Mouse (Mus musculus) liver, postnatal 0 days (tissue): ENCODE results near the gene Itga8. TPM values are rescaled to one million over a fixed set of nuclear protein-coding genes. Genes with fewer than 3 reads are reported as not detected.

ENCODE experiments used
- ATAC-seq: fragments of 200-750 bp; cut with Nextera tagmentation; 2 replicates; pipeline ENCODE4 v1.8.0; 2017; ENCODE audit warnings: mild to moderate bottlenecking, moderate library complexity
- DNase-seq: peaks from one replicate; pipeline ENCODE4 v3.0.0-alpha.2; 2016
- H3K27ac ChIP-seq: fragments of 300-500 bp; sonication (generic); 2 replicates; pipeline ENCODE4 v1.5.1; 2014; ENCODE audit warnings: antibody characterized with exemption, moderate library complexity, mild to moderate bottlenecking, low read depth
- H3K27me3 ChIP-seq: fragments of 300-500 bp; sonication (generic); 2 replicates; pipeline ENCODE4 v1.6.1; 2014; ENCODE audit warnings: low read length, control low read depth, mixed read lengths; ENCODE audit not compliant: insufficient read depth
- H3K36me3 ChIP-seq: fragments of 300-500 bp; sonication (generic); replicated peaks from 2 replicates; pipeline ENCODE4 v1.6.1; 2014; ENCODE audit warnings: mild to moderate bottlenecking, control low read depth, low read length, moderate library complexity, mixed read lengths; ENCODE audit not compliant: insufficient read depth
- H3K4me1 ChIP-seq: fragments of 300-500 bp; sonication (generic); 2 replicates; pipeline ENCODE4 v1.6.1; 2014; ENCODE audit warnings: antibody characterized with exemption, mild to moderate bottlenecking, control low read depth; ENCODE audit not compliant: insufficient read depth
- H3K4me2 ChIP-seq: fragments of 300-500 bp; sonication (generic); 2 replicates; pipeline ENCODE4 v1.6.1; 2014; ENCODE audit warnings: low read depth, mild to moderate bottlenecking, low read length, moderate library complexity, mixed read lengths
- H3K4me3 ChIP-seq: fragments of 300-500 bp; sonication (generic); 2 replicates; pipeline ENCODE4 v1.5.1; 2014; ENCODE audit warnings: low read depth, low read length
- H3K9ac ChIP-seq: fragments of 300-500 bp; sonication (generic); replicated peaks from 2 replicates; pipeline ENCODE4 v1.6.1; 2014; ENCODE audit warnings: mild to moderate bottlenecking, moderate library complexity
- H3K9me3 ChIP-seq: fragments of 300-500 bp; sonication (generic); 2 replicates; pipeline ENCODE4 v1.6.1; 2016; ENCODE audit warnings: mild to moderate bottlenecking, control low read depth, low read length, mixed read lengths
- CTCF ChIP-seq: sonication (generic); IDR thresholded peaks from 2 replicates; pipeline ENCODE4 v1.5.1; 2016; ENCODE audit warnings: antibody characterized with exemption, low read depth
- EP300 ChIP-seq: IDR thresholded peaks from 2 replicates; pipeline ENCODE4 v1.6.1; 2016; ENCODE audit warnings: antibody characterized with exemption, low read depth, mild to moderate bottlenecking
- WGBS: fragments of 180-500 bp; shearing (Covaris S2); extraction: QIAGEN DNeasy Blood & Tissue Kit; methylation state at CpG from one replicate; pipeline ENCODE4 v1.1.7; 2014; ENCODE audit not compliant: insufficient replicate concordance; 5-methylcytosine and 5-hydroxymethylcytosine counted together
- polyA plus RNA-seq: library from polyadenylated mRNA; unstranded; fragments of >200 nt; fragmentation: Nextera tagmentation; extraction: Ambion mirVana; gene quantifications from 2 replicates; pipeline ENCODE4 v1.2.1, GENCODE M21; 2015

The Itga8 gene
- polyA plus RNA-seq, 1 experiment from 2014 or later, result 1.7 TPM

GRCm38 (mm10) chr2:12229721-12230120 lies 72.0 kb downstream of the Itga8 start:
- ATAC-seq, result no peak
- no peak overlapping the region for H3K4me3 ChIP-seq
- DNase-seq, result no peak
- no peak overlapping the region for H3K9ac ChIP-seq
- H3K27me3 ChIP-seq, result no peaks in the 10 kb centered on the region
- H3K27ac ChIP-seq, result no peak overlapping the region
- WGBS, result 74% methylated on average over 2 of the region's 2 CpGs
- no peaks in the 10 kb centered on the region for H3K4me1 ChIP-seq
- no peaks in the 10 kb centered on the region for H3K36me3 ChIP-seq
- no peaks in the 10 kb centered on the region for H3K9me3 ChIP-seq
- TF ChIP-seq CTCF (no peak), EP300 (no peak)
- H3K4me2 ChIP-seq, result no peak overlapping the region

GRCm38 (mm10) chr2:12228335-12228734 lies 73.4 kb downstream of the Itga8 start:
- H3K27me3 ChIP-seq, result no peaks in the 10 kb centered on the region
- no peaks in the 10 kb centered on the region for H3K9me3 ChIP-seq
- 25% methylated on average over 3 of the region's 3 CpGs for WGBS
- no peak overlapping the region for H3K4me2 ChIP-seq
- no peak for TF ChIP-seq EP300
- TF ChIP-seq CTCF, result no peak
- H3K4me3 ChIP-seq, result no peak overlapping the region
- H3K4me1 ChIP-seq, result no peaks in the 10 kb centered on the region
- no peak overlapping the region for H3K9ac ChIP-seq
- no peak for ATAC-seq
- no peaks in the 10 kb centered on the region for H3K36me3 ChIP-seq
- H3K27ac ChIP-seq, result no peak overlapping the region
- DNase-seq, result no peak

GRCm38 (mm10) chr2:12227243-12227642 lies 74.5 kb downstream of the Itga8 start:
- Histone ChIP-seq H3K27ac (no peak overlapping the region), H3K4me3 (no peak overlapping the region), H3K36me3 (no peaks in the 10 kb centered on the region), H3K27me3 (no peaks in the 10 kb centered on the region), H3K4me1 (no peaks in the 10 kb centered on the region), H3K4me2 (no peak overlapping the region), H3K9me3 (no peaks in the 10 kb centered on the region), H3K9ac (no peak overlapping the region)
- ATAC-seq, result no peak
- no peak for DNase-seq
- WGBS, result 42% methylated on average over 2 of the region's 2 CpGs
- TF ChIP-seq CTCF, result no peak

GRCm38 (mm10) chr2:12226367-12226766 lies 75.4 kb downstream of the Itga8 start:
- 40% methylated on average over 1 of the region's 1 CpGs for WGBS
- no peak for ATAC-seq
- TF ChIP-seq EP300, result no peak
- TF ChIP-seq CTCF, result no peak

GRCm38 (mm10) chr2:12221671-12222070 lies 80.1 kb downstream of the Itga8 start:
- no peaks in the 10 kb centered on the region for H3K9me3 ChIP-seq
- ATAC-seq, result no peak
- WGBS, result 79% methylated on average over 2 of the region's 2 CpGs
- H3K27me3 ChIP-seq, result no peaks in the 10 kb centered on the region
- TF ChIP-seq EP300, result no peak
- H3K36me3 ChIP-seq, result no peaks in the 10 kb centered on the region
- DNase-seq, result no peak
- H3K27ac ChIP-seq, result no peak overlapping the region
- H3K4me2 ChIP-seq, result no peak overlapping the region
- no peaks in the 10 kb centered on the region for H3K4me1 ChIP-seq
- H3K9ac ChIP-seq, result no peak overlapping the region
- no peak overlapping the region for H3K4me3 ChIP-seq

More at GRCm38 (mm10) chr2:12226367-12226766, 75.4 kb downstream of the Itga8 start:
- no peak for DNase-seq
- H3K4me1 ChIP-seq, result no peaks in the 10 kb centered on the region
- H3K4me2 ChIP-seq, result no peak overlapping the region
- H3K4me3 ChIP-seq, result no peak overlapping the region
- H3K9ac ChIP-seq, result no peak overlapping the region
- H3K36me3 ChIP-seq, result no peaks in the 10 kb centered on the region
- no peak overlapping the region for H3K27ac ChIP-seq
- H3K27me3 ChIP-seq, result no peaks in the 10 kb centered on the region
- H3K9me3 ChIP-seq, result no peaks in the 10 kb centered on the region

GRCm38 (mm10) chr2:12213464-12213790 lies 88.3 kb downstream of the Itga8 start:
- TF ChIP-seq CTCF (no peak), EP300 (no peak)
- no peaks in the 10 kb centered on the region for H3K4me1 ChIP-seq
- WGBS, result 74% methylated on average over 4 of the region's 4 CpGs
- no peak for DNase-seq
- ATAC-seq, result no peak
- H3K27me3 ChIP-seq, result no peaks in the 10 kb centered on the region
- H3K36me3 ChIP-seq, result no peaks in the 10 kb centered on the region
- H3K9ac ChIP-seq, result no peak overlapping the region
- no peak overlapping the region for H3K4me2 ChIP-seq
- H3K9me3 ChIP-seq, result no peaks in the 10 kb centered on the region
- no peak overlapping the region for H3K27ac ChIP-seq
- no peak overlapping the region for H3K4me3 ChIP-seq

- ATAC-seq (no peak), DNase-seq (no peak)
- Histone ChIP-seq H3K4me2 (no peak overlapping the region), H3K27ac (no peak overlapping the region), H3K36me3 (no peaks in the 10 kb centered on the region), H3K4me3 (no peak overlapping the region), H3K9ac (no peak overlapping the region), H3K27me3 (no peaks in the 10 kb centered on the region), H3K4me1 (no peaks in the 10 kb centered on the region), H3K9me3 (no peaks in the 10 kb centered on the region)
- 58% methylated on average over 3 of the region's 3 CpGs for WGBS
- no peak for TF ChIP-seq EP300
- TF ChIP-seq CTCF, result no peak
Observed at GRCm38 (mm10) chr2:12212662-12213463, 88.9 kb downstream of the Itga8 start.
